Mouse (Mus musculus) cerebellum, adult (tissue): ENCODE measurements around the gene Dph2.

Experiments used
- ATAC-seq: cut with Nextera tagmentation; 2 replicates; pipeline ENCODE4 v1.9.2; 2017; ENCODE audit warnings: mild to moderate bottlenecking, moderate library complexity, mixed read lengths; ENCODE audit not compliant: insufficient number of reproducible peaks, low FRiP score, low TSS enrichment

Gene Dph2

GRCm38 (mm10) chr4:117844467-117844866 is 47.4 kb downstream of the Dph2 start:
- ATAC-seq: no peak

GRCm38 (mm10) chr4:117843101-117843500 is 48.7 kb downstream of the Dph2 start:
- no peak for ATAC-seq

GRCm38 (mm10) chr4:117841566-117841965 is 50.3 kb downstream of the Dph2 start:
- ATAC-seq: no peak

GRCm38 (mm10) chr4:117840821-117841220 is 51.0 kb downstream of the Dph2 start:
- no peak for ATAC-seq

- ATAC-seq: no peak
Observed at GRCm38 (mm10) chr4:117839366-117839765, 52.5 kb downstream of the Dph2 start.
